Mouse (Mus musculus) urinary bladder, postnatal 4 days (tissue): Measurements from ENCODE around the gene Chkb.

Experiments
- DNase-seq, 2 experiments: peaks; one replicate each; pipeline ENCODE4 v3.0.0; 2021 to 2022; ENCODE audit warnings: low spot score in 2 of 2

Chkb gene

DNA sequence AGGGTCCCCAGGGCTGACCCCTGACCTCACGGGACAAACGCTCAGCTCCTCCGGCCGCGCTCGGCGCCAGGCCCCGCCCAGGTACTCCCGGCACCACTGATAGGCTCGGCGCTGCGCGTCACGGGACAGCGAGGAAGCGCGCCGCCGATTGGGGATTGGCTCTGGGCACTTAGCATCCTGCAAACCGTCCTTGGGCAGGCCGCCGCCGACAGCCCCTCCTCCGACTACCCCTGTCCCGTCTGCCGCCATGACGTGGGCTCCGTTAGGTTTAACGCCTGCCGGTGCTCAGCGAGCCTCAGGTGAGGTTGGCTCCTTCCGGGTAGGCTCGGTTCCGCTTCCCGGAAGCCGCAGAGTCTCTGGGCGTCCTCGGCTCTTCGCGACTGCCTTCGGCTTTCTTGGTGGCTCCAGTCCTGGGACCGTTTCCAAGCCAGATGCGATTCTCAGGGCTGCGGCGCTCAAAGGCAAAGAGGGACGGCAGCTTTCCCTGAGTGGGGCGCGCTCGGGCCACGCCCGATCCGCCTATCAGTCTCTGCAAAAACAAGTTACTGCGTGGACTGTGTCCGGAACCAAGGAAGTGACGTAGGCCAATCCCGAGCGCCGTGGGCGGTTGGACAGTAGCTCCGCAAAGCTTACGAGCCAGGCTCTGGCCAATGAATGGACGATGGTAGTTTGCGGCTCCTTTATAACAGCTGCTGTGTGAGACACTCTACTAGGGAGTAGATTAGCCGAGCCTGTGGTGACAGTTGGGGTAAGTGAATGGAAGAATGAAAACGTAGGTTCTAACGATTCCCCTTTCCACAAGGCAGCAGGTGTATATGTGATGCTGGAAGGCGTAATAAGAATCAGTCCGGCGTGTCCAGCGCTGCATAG, at the start of gene Chkb, which contains the start of the genes C730034F03Rik and Gm44502:
Gene Chkb, minus strand, starts transcription at position 557 of the 870 bp plus-strand sequence.
Gene C730034F03Rik, plus strand, starts transcription at position 238 of the 870 bp plus-strand sequence.
Gene Gm44502, minus strand, starts transcription at position 345 of the 870 bp plus-strand sequence.
- DNase-seq, result peak; percentile 87 to 91

DNA sequence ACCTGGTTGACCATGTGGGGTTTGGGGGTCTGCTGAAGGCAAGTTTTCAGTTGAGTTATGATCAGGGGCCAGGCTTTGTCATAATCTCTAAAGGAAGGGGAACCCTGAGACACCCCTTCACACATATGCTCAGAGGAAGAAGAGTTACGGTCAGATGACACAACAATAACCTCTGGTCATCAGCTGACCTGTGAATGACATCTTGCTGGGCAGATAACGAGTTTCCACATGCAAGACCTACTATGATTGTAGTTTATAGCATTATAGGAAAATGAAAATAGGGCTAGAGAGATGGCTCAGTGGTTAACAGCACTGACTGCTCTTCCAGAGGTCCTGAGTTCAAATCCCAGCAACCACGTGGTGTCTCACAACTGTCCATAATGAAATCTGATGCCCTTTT, 48.9 kb upstream of the Chkb start:
- DNase-seq, result no peak

- DNase-seq, result no peak
Observed at GRCm38 (mm10) chr15:89477806-89478205, 48.1 kb upstream of the Chkb start.

DNA sequence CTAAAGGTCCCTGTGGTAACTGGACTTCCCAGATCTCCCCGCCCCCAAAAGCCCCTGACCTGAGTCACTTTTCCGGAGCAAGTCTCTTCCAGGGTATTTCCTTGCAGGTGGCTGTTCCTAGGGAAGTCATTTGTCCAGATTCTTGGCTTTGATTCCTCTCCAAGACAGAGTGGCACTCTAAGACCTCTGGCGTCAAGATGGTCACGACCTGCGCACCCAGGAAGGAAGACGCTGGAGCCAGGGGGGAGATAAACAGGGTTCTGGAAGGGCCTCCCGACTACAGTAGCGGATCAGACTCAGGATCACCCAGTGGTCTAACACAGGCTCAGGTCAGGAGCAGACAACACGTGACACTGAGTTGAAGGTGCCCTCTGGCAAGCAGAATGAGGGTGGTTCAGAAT, 47.4 kb upstream of the Chkb start, which contains the start of gene Arsa:
Gene Arsa, minus strand, starts transcription at position 335 of the 401 bp plus-strand sequence.
- no peak for DNase-seq

DNA sequence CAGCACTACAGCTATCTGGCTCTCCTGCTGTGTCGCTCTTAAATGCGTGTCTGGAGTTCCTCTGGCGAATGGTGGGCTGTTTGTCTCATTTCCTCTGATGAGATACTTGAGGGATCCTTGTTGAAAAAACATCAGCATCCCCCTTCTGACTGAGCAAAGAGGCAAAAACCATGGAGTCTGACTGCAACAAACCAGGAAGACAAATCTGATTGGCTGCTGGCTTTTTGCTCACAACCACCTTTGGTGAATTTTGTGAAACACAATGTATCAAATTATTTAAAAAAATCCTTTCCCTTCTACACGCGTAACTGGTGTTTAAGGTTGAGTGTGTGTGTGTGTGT, 46.7 kb upstream of the Chkb start:
- DNase-seq, result no peak

DNA sequence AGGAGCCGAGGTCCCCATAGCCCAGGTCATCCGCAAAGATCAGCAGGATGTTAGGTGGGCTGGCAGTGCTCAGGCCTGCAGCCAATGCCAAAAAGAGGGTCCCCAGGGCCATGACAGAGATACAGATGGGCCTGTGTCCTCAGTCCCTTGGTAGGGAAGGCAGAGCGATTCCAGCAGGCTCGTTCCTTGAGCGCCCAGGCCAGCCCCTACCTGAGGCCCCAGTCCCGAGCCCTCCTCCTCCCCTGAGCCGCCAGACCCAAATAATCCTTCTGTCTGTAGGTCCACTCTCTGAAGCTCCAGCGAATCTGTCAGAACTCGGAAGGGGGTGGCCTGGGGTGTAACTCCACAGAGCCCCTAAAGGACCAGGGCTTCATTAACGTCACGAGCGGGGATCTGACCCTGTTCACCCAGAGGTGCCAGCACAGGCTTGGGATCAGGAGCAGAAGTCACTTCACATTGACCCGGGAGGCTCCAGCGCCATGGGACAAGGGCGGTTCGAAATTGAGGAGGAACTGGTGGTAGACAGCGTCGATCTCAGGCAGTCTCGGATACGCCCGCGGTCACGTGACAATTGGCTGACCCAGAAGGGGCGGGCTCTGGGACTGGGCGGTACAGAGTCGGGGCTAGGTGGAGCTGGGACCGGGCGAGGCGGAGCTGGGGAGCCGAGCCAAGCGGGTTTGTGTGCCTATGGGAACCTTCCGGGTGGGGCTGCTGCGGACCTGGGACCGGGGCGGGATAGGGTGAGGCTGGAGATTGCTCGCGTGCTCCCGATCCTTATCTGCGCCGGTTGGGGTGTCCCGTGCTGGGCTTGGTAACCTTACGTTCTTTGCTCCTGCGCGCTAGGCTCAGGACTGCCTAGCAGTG, 46.1 kb upstream of the Chkb start:
- DNase-seq, result peak; percentile 90 to 95

DNA sequence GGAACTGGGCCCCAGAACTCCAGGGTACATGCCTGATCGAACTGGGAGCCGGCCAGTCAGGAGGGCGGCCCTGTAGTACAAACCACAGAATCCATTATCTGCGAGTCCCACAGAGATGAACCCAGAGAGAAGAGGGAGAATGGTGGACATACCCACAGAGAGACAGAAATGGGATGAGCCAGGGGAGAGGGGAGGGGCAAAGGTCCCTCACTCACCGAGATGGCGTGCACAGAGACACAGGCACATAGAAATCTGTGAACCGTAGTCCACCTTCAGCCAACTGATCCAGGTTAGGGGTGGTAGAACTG, 45.5 kb upstream of the Chkb start:
- no peak for DNase-seq

- DNase-seq, result no peak
Observed at GRCm38 (mm10) chr15:89474596-89475292, 45.0 kb upstream of the Chkb start.

DNA sequence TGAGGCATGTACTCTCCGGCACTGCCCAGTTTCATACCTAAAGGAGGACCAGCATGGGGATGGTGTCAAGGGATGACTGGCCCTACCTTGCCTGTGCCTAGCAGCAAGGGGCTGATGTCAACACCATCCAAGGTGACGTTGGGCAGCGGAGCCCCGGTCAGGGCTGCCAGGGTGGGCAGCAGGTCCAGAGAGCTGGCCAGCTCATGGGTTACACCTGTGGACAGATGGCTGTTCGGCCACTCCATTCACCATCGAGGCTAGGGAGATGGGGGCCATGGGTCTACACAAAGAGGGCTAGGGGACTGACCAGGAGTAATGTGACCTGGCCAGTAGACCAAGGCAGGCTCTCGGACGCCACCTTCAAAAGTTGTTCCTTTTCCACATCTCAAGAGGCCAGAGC, 44.2 kb upstream of the Chkb start:
- DNase-seq, result no peak

GRCm38 (mm10) chr15:89473370-89473769, 43.7 kb upstream of the Chkb start:
- no peak for DNase-seq

- no peak for DNase-seq
Observed at GRCm38 (mm10) chr15:89471476-89471875, 41.8 kb upstream of the Chkb start.

- no peak for DNase-seq
Observed at GRCm38 (mm10) chr15:89468577-89468976, 38.9 kb upstream of the Chkb start.

GRCm38 (mm10) chr15:89465052-89465451, 35.3 kb upstream of the Chkb start:
- no peak for DNase-seq

DNA sequence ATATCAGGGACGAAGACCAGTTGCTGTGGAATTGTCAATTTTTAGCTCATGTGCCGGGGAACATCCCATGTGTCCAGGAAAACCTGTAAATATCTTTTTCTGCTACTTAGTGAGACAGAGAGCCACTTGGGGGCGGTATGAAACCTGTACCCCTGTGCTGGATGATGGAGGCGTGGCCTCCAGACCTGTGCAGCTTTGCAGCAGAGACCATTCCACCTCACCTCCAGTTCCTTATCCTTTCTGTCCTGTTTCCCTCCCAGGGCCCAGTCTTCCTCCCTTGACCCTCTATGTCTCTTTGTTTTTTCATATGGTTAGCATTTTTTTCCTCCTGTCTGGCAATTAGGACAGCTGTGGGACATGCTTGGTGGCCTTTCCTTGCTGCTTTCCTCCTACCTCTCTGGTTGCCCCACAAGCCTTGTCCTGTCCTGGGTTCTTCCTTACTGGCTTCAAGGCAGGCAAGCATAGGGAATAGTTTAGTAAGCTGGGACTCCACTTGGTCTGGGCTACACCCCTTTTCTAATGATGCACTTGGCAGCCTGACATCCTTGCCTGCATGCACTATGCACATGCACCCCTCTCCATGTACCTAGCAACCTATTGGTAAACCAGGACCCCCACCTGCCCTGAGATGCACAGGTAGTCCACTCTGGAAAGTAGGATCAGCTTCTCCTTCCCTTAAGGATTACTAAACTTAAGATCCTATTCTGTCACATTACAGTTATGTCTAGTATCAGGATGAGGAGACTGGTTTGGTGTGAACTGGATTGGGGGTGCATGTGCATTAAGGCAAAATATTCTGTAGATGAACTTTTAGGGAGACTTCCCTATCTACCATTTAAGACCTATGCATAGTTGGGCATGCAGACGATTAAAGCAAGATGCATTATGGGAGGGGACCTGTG, 33.9 kb upstream of the Chkb start:
- no peak for DNase-seq

GRCm38 (mm10) chr15:89462176-89462575, 32.5 kb upstream of the Chkb start:
- no peak for DNase-seq

- DNase-seq, result no peak
Observed at GRCm38 (mm10) chr15:89461321-89461720, 31.6 kb upstream of the Chkb start.

- no peak for DNase-seq
Observed at GRCm38 (mm10) chr15:89460298-89460697, 30.6 kb upstream of the Chkb start.

- no peak for DNase-seq
Observed at GRCm38 (mm10) chr15:89459821-89460220, 30.1 kb upstream of the Chkb start.

- no peak for DNase-seq
Observed at GRCm38 (mm10) chr15:89458942-89459341, 29.2 kb upstream of the Chkb start.

DNA sequence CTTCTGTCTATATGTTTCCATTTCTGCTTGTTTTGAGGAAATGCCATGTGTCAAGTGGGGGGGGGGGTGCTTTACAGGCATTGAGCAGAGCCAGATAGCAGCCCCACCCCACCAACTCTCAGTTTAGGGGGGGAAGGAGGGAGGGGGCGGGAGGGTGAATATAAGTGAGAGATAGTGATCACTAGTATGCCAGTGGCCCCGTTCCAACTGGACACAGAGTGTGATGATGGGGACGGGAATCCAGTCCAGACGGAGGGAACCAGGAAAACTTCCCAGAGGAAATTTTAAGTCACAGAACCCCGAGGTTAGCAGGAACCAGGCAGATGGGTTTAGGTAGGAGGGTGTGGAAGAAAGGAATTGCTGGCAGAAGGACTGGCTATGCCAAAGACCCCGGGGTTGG, 25.9 kb upstream of the Chkb start:
- DNase-seq, result no peak

GRCm38 (mm10) chr15:89454857-89455256, 25.1 kb upstream of the Chkb start:
- DNase-seq, result no peak
